ENCODE assay signal across 9 mouse cellular contexts in genomic region chr19:60252021-60252420, GRCm38 (mm10). TPM values are rescaled to one million over a fixed set of nuclear protein-coding genes. Genes with fewer than 3 reads are reported as not detected.
A peak's percentile ranks its signal among the peaks of the same experiment; 100 is the strongest.
DNase-seq lines count a peak whose midpoint lies in the region; ATAC-seq and TF ChIP-seq lines count a peak whose summit lies in the region.
"Had no signal": no experiment of that assay in that cellular context is flagged by ENCODE, and none has a peak within 500 bp of the region (broad histone marks: within the 10 kb centered on the region; RNA-seq: fewer than 3 reads in every experiment).

No protein-coding gene starts in this region.

- H3K4me1 ChIP-seq in hindbrain, postnatal 0 days (ENCODE audit: insufficient read depth, low read length), result no peaks in the 10 kb centered on the region
- no peaks in the 10 kb centered on the region for H3K4me1 ChIP-seq in hindbrain, embryonic 16.5 days (ENCODE audit: control insufficient read depth, insufficient read depth, low read depth, low read length)
- H3K4me1 ChIP-seq in MEL (ENCODE audit: control insufficient read depth in 1 of 2, insufficient read depth in 2 of 2, low read length in 2 of 2), result no peaks in the 10 kb centered on the region
- H3K4me1 ChIP-seq: midbrain, embryonic 15.5 days had no signal

- no peak for ATAC-seq in hindbrain, postnatal 0 days
- no peak for ATAC-seq in hindbrain, embryonic 16.5 days
- ATAC-seq: midbrain, embryonic 15.5 days had no signal

- TF ChIP-seq EP300 in MEL (IDR thresholded peaks at IDR 0.05; ENCODE audit: low read depth in 1 of 2, low read length in 2 of 2), result no peak

- no peaks in the 10 kb centered on the region for H3K27me3 ChIP-seq in hindbrain, postnatal 0 days (ENCODE audit: insufficient read depth, low read length)
- no peaks in the 10 kb centered on the region for H3K27me3 ChIP-seq in hindbrain, embryonic 16.5 days (replicated peaks; ENCODE audit: control insufficient read depth, insufficient read depth, low read length)
- peaks cover 8 to 19% of the 10 kb centered on the region in 2 experiments for H3K27me3 ChIP-seq in MEL (ENCODE audit: control insufficient read depth in 1 of 2, insufficient read depth in 2 of 2, low read length in 2 of 2)
- H3K27me3 ChIP-seq: midbrain, embryonic 15.5 days had no signal

- peak; percentile 6 for TF ChIP-seq RAD21 in MEL (IDR thresholded peaks at IDR 0.05; ENCODE audit: low read depth, low read length)

- no peak overlapping the region for H3K27ac ChIP-seq in hindbrain, postnatal 0 days
- no peak overlapping the region for H3K27ac ChIP-seq in hindbrain, embryonic 16.5 days (ENCODE audit: low read depth, low read length)
- no peak overlapping the region for H3K27ac ChIP-seq in MEL (ENCODE audit: control insufficient read depth, low read depth, low read length)
- H3K27ac ChIP-seq: midbrain, embryonic 15.5 days had no signal

- H3K79me2 ChIP-seq in MEL (ENCODE audit: control insufficient read depth, insufficient read depth, low read length, poor library complexity), result no peaks in the 10 kb centered on the region

- no peak for TF ChIP-seq POLR2A in MEL (IDR thresholded peaks at IDR 0.05; ENCODE audit: control insufficient read depth in 1 of 2, insufficient read depth in 1 of 2, low read depth in 1 of 2, low read length in 2 of 2, poor library complexity in 1 of 2)

- H3K9ac ChIP-seq in hindbrain, postnatal 0 days (replicated peaks; ENCODE audit: low read length), result no peak overlapping the region
- no peak overlapping the region for H3K9ac ChIP-seq in hindbrain, embryonic 16.5 days (ENCODE audit: low read depth, low read length)
- H3K9ac ChIP-seq in MEL (ENCODE audit: control insufficient read depth, low read depth, low read length, poor library complexity, severe bottlenecking), result no peak overlapping the region
- H3K9ac ChIP-seq: midbrain, embryonic 15.5 days had no signal

- WGBS in hindbrain, postnatal 0 days, result 26% methylated on average over 2 of the region's 2 CpGs
- 37% methylated on average over 2 of the region's 2 CpGs for WGBS in hindbrain, embryonic 16.5 days

- no peaks in the 10 kb centered on the region for H3K36me3 ChIP-seq in hindbrain, postnatal 0 days (ENCODE audit: insufficient read depth, low read length)
- H3K36me3 ChIP-seq in hindbrain, embryonic 16.5 days (ENCODE audit: control insufficient read depth, insufficient read depth, low read length), result no peaks in the 10 kb centered on the region
- no peaks in the 10 kb centered on the region for H3K36me3 ChIP-seq in MEL (ENCODE audit: control insufficient read depth in 1 of 2, insufficient read depth in 2 of 2, low read length in 2 of 2)
- H3K36me3 ChIP-seq: midbrain, embryonic 15.5 days had no signal

- DNase-seq in hindbrain, postnatal 0 days (ENCODE audit: low spot score), result no peak
- DNase-seq in 416B (ENCODE audit: low read depth), result peak; percentile 57
- DNase-seq in MEL (ENCODE audit: low read depth, low spot score), result peak; percentile 57
- DNase-seq in lung, postnatal 14 days, result peak; percentile 10
- no peak for DNase-seq in frontal cortex, postnatal 14 days (ENCODE audit: low spot score in 2 of 2)
- DNase-seq in left cerebral cortex, adult 9 months (ENCODE audit: low spot score in 2 of 2), result no peak
- DNase-seq in heart, adult 18-20 months, result no peak

- TF ChIP-seq CTCF in hindbrain, postnatal 0 days (IDR thresholded peaks at IDR 0.05; ENCODE audit: low read depth), result peak; percentile 26; the same call in 1 of the 2 replicates
- TF ChIP-seq CTCF in MEL (IDR thresholded peaks at IDR 0.05 in 2 of 3, conservative IDR thresholded peaks at IDR 0.05 in 1 of 3; ENCODE audit: control insufficient read depth in 1 of 3, insufficient read depth in 1 of 3, low read depth in 2 of 3, low read length in 3 of 3, poor library complexity in 1 of 3, severe bottlenecking in 1 of 3), result peak; percentile 46 to 54 (median 48)

- no peak overlapping the region for H3K4me3 ChIP-seq in hindbrain, postnatal 0 days (ENCODE audit: low read length)
- H3K4me3 ChIP-seq in hindbrain, embryonic 16.5 days (ENCODE audit: low read length), result no peak overlapping the region
- H3K4me3 ChIP-seq in MEL (ENCODE audit: control insufficient read depth in 1 of 2, insufficient read depth in 1 of 2, low read depth in 2 of 2, low read length in 2 of 2), result no peak overlapping the region
- H3K4me3 ChIP-seq: midbrain, embryonic 15.5 days had no signal

- H3K9me3 ChIP-seq in hindbrain, postnatal 0 days (ENCODE audit: low read length), result no peaks in the 10 kb centered on the region
- H3K9me3 ChIP-seq in hindbrain, embryonic 16.5 days (ENCODE audit: control insufficient read depth, low read length), result no peaks in the 10 kb centered on the region
- no peaks in the 10 kb centered on the region for H3K9me3 ChIP-seq in MEL (replicated peaks; ENCODE audit: insufficient read depth, low read length)
- H3K9me3 ChIP-seq: midbrain, embryonic 15.5 days had no signal

- H3K4me2 ChIP-seq in hindbrain, postnatal 0 days (ENCODE audit: low read depth, low read length), result no peak overlapping the region
- H3K4me2 ChIP-seq in hindbrain, embryonic 16.5 days (ENCODE audit: low read length), result no peak overlapping the region
- H3K4me2 ChIP-seq: midbrain, embryonic 15.5 days had no signal

TF ChIP-seq in MEL, 35 proteins besides CTCF, POLR2A, EP300 and RAD21:
- peak; percentile 47 for TF ChIP-seq SMC3 (IDR thresholded peaks at IDR 0.05; ENCODE audit: low read depth, low read length)
- no peak for TF ChIP-seq TBP (IDR thresholded peaks at IDR 0.05; ENCODE audit: low read depth, low read length)

RNA-seq across cellular contexts. Expression of gene Fam204a, which starts 25.5 kb away (rescaled TPM):
- total RNA-seq in hindbrain, postnatal 0 days (2014; rRNA removed), result 22.4 and 26.7 TPM in 2 replicates
- polyA plus RNA-seq in hindbrain, postnatal 0 days (2015; fragmentation: Nextera tagmentation; extraction: Ambion mirVana), result 70.8 and 79.0 TPM in 2 replicates
- polyA plus RNA-seq in hindbrain, embryonic 16.5 days (2015; fragmentation: Nextera tagmentation; extraction: Ambion mirVana), result 50.3 and 55.0 TPM in 2 replicates
- total RNA-seq in MEL (2012; rRNA removed), result 46.1 and 51.2 TPM in 2 replicates
- 10 to 100 TPM in 1 of 2 experiments, not detected in 1; 54.0 TPM for polyA plus RNA-seq in MEL (2012; ENCODE audit: insufficient read depth in 1 of 2, insufficient read length in 2 of 2, low read depth in 1 of 2, low replicate concordance in 2 of 2, missing spikeins in 1 of 2)
- total RNA-seq in heart, adult 18-20 months (2021), result 10 to 100 TPM; 21.7 to 23.0 TPM

Comparison
In these comparisons a context has a peak if more than half of its experiments do, and no peak if none do; other contexts are left out.
1. DNase-seq: peak in 416B (single experiment), MEL (single experiment) and lung, postnatal 14 days (single experiment); none in hindbrain, postnatal 0 days (single experiment), frontal cortex, postnatal 14 days (0 of 2), left cerebral cortex, adult 9 months (0 of 2) and heart, adult 18-20 months (0 of 2).